Mouse (Mus musculus) v-Abl transformed pro-B cells (cell line): ENCODE measurements around the gene Nol9.

Experiments
- in situ Hi-C, 2 experiments: fragments of 400-800 bp; cut with MboI; formaldehyde crosslinking; loops; one replicate each; pipeline ENCODE4 v1.15.1; 2025; ENCODE audit not compliant: unreplicated experiment in 2 of 2

Gene Nol9

DNA sequence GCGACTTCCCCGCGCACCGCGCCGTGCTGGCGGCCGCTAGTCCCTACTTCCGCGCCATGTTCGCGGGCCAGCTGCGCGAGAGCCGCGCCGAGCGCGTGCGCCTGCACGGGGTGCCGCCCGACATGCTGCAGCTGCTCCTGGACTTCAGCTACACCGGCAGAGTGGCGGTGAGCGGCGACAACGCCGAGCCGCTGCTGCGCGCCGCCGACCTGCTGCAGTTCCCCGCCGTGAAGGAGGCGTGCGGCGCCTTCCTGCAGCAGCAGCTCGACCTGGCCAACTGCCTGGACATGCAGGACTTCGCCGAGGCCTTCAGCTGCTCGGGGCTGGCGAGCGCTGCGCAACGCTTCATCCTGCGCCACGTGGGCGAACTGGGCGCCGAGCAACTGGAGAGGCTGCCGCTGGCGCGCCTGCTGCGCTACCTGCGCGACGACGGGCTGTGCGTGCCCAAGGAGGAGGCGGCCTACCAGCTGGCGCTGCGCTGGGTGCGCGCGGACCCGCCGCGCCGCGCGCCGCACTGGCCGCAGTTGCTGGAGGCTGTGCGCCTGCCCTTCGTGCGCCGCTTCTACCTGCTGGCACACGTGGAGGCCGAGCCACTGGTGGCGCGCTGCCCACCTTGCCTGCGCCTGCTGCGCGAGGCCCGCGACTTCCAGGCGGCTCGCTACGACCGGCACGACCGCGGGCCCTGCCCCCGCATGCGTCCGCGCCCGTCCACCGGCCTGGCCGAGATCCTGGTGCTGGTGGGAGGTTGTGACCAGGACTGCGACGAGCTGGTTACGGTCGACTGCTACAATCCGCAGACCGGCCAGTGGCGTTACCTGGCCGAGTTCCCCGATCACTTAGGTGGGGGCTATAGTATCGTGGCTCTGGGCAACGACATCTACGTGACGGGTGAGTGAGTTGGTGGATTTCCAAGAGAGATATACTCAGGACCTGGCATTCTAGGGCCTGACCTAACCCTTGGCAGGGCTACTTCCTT lies 29.8 kb upstream of the Nol9 start:
- in situ Hi-C loops = loop anchor here in 1 of 2 experiments (25.0 kb wide), 1 partner anchor 1647 kb away; no protein-coding TSS in a partner anchor

DNA sequence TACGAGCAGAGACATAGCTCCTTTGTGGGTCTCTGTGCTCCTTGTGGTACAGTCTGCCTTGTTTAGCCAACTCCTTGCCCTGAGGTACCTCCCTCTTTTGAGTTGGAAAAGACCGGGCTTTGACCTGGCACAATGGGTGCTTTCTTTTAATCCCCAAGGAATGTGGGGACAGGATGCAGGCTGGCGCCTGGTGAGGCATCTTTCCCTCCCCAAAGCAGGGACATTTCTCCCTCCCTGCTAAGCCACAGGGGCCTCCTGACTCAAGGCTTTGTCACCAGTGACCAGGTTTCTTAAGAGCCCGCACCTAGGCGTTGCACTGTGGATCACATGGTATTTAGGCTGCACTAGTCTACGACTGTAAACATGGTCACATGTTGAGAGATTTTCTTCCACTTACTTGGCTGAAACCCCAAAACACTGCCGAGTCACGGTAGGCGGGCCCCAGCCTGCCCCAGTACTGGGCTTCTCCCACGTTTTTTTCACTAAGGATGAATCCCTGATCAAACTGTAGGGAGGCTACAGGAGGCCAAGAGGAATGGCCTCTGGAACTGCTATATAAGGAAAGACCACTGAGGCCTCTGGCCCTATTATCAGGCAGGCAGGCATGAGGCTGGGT lies 28.9 kb upstream of the Nol9 start:
- in situ Hi-C loops = loop anchor here in 1 of 2 experiments (25.0 kb wide), 1 partner anchor 1648 kb away; no protein-coding TSS in a partner anchor

DNA sequence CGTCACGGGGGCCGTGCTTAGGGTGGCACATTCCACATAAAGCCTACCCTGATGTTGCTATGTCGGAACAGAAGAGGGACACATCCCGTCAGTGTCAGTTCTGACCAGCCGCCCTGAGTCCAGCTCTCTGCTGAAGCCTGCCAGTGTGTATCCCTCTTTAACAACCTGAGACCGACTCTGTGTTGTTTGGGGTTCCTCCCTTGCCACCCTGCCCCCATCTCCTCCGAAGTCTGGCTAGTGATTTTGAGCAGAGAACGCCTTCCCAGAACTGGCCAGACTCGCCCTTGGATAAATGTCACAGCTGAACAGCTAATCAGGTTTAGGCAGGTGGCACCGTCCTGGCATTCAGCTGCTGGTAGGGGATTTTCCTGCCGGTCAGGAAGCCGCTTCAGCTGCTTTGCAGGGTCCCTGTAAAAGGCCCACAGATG lies 28.4 kb upstream of the Nol9 start:
- in situ Hi-C loops = loop anchor here in 1 of 2 experiments (25.0 kb wide), 1 partner anchor 1648 kb away; no protein-coding TSS in a partner anchor

DNA sequence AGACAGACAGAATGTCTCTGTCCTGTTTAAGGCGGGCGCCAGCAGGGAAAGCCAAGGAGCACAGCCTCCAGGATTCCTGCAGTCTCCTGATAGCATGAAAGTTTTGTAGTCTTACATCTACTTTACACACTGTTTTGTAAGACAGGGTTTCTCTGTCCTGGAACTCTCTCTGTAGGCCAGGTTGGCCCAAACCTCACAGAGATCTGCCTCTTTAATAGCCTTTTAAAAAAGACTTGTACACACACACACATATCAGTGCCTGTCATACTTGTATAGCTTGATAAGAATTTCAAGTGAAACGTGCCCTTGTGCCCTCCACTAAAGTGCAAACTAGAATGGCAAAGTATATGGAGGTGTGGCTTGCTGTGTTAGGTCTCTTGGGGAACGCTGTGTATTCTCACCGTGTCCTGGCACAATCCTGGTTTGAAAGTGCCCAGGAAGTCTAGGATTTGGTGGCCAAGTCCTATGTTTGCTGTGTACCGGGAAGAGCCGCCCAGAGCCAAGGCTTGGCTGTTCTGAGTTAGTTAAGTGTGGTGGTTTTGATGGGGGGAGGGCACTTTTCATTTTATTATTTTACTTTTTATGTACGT lies 27.9 kb upstream of the Nol9 start:
- in situ Hi-C loops = loop anchor here in 1 of 2 experiments (25.0 kb wide), 1 partner anchor 1649 kb away; no protein-coding TSS in a partner anchor

DNA sequence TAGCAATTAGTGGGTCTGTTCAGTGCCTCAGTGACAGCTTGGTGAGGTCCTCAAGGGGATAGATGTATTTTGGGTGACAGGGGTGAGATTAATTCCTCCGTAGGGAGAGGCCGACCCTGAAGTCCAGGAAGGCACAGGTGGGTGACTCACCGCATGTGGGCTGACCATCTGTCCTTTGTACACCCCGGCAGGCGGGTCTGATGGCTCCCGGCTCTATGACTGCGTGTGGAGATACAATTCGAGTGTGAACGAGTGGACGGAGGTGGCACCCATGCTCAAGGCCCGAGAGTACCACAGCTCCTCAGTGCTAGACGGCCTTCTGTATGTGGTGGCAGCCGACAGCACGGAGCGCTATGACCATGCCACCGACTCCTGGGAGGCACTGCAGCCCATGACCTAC lies 27.0 kb upstream of the Nol9 start:
- in situ Hi-C loops = loop anchor here in 1 of 2 experiments (25.0 kb wide), 1 partner anchor 1650 kb away; no protein-coding TSS in a partner anchor

DNA sequence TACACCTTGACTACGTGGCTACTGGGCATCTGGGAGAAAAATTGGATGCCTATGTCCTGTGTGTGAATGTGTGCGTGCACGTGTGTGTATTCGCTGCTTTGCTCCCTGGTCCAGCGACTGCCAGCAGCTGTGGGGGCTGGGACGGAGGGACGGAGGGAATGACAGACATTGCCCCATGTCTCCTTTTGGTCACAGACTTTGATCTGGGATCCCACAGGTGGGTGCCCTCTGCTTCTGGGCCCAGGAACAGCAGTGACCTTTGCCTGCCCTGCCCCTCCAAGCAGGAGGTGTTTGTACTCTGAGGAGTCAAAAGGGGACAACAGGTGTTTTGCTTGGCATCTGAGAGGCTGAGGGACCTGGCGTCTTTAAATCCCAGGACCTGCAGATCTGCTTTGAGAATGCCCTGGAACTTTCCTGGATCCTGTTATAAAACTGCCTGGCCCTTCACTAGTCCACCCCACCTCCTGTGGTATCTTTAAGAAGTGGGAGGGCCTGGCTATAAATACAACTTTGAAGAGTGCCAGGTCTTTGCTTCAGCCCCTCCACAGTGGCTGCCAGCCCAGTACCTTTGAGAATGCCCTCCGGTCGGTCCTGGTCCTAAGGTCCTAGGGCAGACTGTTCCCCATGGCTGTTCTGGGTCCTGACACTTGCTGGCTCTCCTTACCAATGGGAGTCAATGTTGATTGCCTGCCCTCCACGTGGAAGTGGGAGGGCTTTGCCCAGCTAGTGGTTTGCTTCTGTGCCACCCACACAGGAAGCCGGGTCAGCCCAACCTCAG lies 25.9 kb upstream of the Nol9 start:
- in situ Hi-C loops = loop anchor here in 1 of 2 experiments (25.0 kb wide), 1 partner anchor 1651 kb away; no protein-coding TSS in a partner anchor

DNA sequence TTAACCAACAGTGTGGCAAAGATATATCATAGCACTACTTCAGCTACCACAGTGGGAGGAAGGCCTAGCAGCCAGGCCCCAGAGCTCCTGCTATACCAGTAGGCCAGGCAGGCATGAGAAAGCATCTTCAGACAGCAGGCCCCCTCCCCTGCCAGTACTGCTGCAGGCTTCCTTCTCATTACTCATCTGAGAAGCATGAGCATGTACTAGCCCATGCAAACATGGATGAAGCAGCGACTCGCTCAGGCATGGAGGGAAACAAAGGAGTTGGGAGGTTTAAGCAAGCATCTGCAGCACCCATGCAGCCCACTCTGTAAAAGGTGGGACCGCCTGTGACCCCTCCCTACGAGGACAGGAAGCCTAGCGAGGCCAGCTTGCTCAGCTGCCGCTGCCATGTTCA lies 20.0 kb upstream of the Nol9 start:
- in situ Hi-C loops = loop anchor here in 1 of 2 experiments (25.0 kb wide), 1 partner anchor 1657 kb away; no protein-coding TSS in a partner anchor

DNA sequence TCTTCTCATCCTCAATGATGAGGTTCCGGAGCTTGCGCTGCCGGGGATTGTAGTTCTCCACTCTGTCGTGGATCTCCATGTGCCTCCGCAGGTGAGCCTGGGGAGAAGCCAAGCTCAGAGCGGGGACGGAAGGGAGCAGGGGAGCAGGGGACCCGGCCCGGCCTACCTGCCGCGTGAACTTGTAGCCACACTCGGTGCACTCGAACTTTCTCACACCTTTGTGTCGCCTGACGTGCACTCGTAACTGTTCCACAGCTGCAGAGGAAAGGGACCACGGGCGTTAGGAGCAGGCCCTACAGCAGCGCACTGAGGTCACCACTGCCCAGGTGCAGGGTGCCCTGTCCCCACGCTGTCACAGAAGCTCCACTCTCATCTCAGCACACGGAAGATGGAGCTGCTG lies 19.1 kb upstream of the Nol9 start:
- in situ Hi-C loops = loop anchor here in 1 of 2 experiments (25.0 kb wide), 1 partner anchor 1658 kb away; no protein-coding TSS in a partner anchor

DNA sequence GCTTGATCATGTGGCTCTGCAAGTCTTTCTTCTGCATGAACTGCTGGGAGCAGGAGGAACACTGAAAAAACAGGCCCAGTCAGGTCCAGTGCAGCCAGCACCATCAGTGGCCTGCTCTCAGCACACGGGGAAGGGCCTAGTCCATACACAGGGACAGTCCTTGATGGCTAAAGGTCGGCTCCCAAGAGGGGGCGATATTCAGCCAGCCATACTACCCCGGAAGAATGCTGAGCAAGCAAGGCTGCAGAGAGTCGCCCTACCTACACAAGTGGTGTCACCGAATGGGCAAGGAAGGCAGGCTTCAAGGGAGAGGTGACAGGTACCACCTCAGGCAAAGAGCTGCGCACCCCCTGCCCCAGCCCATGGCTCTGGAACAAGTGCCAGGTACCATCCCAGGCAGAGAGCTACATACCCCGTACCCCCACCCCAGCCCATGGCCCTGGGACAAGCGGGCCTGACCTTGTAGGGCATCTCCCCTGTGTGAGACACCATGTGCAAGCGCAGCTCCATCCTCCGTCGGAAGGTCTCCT lies 17.5 kb upstream of the Nol9 start:
- in situ Hi-C loops = loop anchor here in 1 of 2 experiments (25.0 kb wide), 1 partner anchor 1659 kb away; no protein-coding TSS in a partner anchor

DNA sequence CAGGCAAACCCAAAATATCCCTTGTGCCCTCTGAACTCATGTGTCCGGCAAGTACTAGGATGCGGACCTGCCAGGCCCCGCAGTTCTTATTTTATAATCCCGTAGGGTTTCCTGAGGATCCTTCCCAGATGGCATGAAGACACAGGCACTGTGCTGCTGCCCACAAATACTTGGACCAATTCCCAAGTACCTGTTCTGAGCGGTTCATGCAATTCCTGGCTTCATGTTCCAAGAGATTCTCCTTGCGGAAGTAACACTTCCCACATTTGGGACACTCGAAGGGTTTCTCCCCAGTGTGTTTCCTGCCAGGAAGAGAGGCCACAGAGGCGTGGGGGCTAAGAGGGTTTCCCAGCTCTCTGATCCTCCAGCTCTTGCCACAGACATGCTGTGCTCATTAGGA lies 16.6 kb upstream of the Nol9 start:
- in situ Hi-C loops = loop anchor here in 1 of 2 experiments (25.0 kb wide), 1 partner anchor 1660 kb away; no protein-coding TSS in a partner anchor

DNA sequence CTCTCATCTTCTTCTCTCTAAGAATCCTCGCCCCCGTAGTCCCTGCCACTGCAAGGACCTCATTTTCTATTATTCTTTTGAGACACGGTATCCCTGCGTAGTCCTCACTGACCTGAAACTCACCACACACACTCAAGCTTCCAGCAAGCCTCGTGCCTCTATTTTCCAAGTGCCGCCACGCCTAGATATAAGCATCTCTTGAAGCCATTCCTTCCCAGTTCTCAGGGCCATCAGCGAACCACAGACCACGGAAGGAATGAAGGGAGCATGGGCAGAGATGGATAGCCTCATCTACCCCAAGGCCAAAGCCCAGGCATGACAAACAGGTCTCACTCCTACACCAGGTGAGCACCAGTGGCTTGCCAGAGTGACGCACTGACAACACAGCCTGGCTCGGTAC lies 14.6 kb upstream of the Nol9 start:
- in situ Hi-C loops = loop anchor here in 1 of 2 experiments (25.0 kb wide), 1 partner anchor 1662 kb away; no protein-coding TSS in a partner anchor

DNA sequence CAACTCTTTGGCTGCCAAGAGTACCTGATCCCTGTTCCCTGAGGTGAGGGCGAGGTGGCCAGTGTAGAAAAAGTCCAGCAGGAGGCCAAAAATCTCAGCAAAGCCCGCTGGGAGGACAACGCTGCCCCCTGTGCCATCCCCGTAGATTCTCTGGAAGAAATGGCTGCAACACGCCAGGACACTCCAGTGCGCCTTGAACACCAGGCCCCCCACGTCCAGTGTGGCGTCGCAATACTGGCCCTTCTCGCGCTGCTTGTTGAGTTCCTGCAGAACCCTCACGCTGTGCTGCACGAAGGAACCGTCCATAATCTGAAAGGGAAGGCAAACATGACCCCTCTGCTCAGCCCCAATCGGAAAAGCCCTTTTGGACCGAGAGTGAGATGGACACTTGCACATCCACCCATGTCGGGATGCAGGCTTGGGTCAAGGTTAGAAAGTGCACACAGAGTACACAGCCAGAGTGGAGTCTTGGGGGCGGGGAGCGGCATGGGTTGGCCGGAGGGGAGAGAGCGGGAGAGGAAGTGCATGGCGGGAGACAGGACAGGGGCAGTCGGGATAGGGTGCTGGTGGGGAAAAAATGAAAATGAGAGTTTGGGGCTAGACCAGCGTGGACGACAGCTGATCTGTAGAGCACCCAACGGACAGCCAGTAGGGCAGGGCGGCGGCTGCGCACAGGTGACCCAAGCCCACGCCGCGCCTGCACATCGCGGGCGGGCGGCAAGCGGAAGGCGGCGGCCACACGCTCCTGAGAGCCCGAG lies 12.2 kb upstream of the Nol9 start:
- in situ Hi-C loops = loop anchor here (5.0 kb wide), 1 partner anchor 45 kb away; no protein-coding TSS in a partner anchor

DNA sequence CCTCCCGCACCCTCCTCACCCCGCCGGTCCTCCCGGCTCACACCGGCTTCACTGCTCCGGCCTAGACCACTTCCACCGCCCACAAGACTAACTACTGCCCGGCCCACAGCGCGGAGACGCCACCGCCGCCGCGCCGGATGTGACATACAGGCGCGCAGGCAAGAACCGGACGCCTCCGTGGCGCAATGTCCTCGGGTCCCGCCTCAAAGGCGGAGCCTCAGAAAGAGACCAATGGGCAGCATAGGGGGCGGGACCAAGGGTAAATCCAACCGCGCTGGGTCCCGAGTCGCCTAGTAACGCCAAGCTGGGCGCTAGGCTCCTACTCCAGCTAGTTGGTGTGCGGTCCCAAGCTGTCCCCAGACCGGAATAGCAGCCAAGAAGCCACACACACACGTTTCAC lies 11.6 kb upstream of the Nol9 start, which contains the start of gene Zbtb48:
Gene Zbtb48 (minus strand): TSS at position 148 of the 400 bp plus-strand sequence.
- in situ Hi-C loops = loop anchor here (5.0 kb wide), 1 partner anchor 45 kb away; no protein-coding TSS in a partner anchor

DNA sequence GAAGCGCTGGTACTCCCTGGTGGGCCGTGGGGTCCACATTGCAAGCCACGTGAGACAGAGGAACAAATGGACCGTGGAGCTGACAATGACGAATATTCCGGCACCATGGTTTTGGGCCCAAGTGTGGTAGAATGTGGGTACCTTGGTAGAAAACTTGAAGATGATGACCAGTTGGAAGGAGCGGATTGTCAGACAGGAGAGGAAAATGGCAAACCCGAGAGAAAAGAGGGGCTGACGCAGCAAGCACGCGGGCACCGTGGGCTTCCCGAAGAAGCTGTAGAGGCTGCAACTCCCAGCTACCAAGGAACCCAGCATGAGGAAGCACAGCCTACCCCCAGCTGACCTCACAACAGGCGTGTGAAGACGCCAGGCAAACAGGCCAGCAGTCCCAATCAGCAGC lies 10.7 kb upstream of the Nol9 start:
- in situ Hi-C loops = loop anchor here (5.0 kb wide), 1 partner anchor 46 kb away; no protein-coding TSS in a partner anchor

DNA sequence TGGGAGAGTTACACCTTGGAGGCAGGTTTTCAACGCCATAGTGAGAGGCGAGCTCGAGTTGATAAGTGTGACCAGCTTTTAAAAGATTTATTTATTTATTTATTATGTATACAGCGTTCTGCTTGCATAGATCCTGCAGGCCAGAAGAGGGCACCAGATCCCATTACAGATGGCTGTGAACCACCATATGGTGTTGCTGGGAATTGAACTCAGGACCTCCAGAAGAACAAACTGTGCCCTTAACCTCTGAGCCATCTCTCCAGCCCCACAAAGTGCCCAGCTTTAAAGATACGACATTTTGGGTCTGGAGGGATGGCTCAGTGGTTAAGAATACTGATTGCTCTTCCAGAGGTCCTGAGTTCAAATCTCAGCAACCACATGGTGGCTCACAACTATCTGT lies 10.0 kb upstream of the Nol9 start:
- in situ Hi-C loops = loop anchor here (5.0 kb wide), 1 partner anchor 47 kb away; no protein-coding TSS in a partner anchor

DNA sequence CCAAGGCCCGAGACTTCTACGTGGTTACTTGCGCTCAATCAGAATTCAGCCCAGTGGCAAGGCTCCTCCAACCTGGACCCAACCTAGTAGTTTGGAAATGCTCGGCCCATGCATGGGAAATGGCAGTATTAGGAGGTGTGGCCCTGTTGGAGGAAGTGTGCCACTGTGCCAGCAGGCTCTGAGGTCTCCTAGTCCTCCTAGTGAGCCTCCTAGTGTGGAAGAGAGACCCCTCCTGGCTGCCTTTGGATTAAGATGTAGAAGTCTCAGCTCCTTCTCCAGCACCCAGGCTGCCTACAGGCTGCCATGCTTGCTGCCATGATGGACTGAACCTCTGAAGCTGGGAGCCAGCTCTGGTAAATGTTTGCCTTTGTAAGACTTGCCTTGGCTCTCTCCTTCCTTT lies 9.1 kb upstream of the Nol9 start:
- in situ Hi-C loops = loop anchor here (5.0 to 10.0 kb wide), 2 partner anchors 48 to 65 kb away; no protein-coding TSS in a partner anchor

DNA sequence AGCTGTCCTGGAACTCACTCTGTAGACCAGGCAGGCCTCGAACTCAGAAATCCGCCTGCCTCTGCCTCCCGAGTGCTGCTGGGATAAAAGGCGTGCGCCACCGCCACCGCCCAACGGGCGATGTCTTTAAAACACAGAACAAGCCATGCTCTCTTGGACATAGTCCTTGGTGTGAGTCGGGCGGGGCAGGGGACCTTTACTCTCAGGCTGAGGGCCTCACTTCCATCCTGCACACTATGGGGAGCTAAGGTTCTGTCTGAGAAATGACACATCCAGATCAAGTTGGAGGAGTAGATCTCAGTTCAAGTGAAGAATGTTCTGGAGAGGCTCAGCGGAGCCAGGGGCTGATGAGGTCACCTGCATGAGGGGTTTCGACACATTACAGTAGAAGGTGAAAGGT lies 6.2 kb upstream of the Nol9 start:
- in situ Hi-C loops = loop anchor here in 1 of 2 experiments (10.0 kb wide), 1 partner anchor 62 kb away; no protein-coding TSS in a partner anchor

DNA sequence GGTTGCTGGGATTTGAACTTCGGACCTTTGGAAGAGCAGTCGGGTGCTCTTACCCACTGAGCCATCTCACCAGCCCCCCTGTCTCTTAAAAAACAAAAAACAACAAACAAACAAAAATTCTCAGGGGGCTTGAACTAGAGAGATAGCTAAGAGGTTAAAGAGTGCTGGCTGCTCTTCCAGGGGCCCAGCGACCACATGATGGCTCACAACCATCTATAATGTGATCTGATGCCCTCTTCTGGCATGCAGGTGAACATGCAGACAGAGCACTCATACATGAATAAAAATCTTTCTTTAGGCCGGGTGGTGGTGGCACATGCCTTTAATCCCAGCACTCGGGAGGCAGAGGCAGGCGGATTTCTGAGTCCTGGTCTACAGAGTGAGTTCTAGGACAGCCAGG lies 2.7 kb upstream of the Nol9 start:
- in situ Hi-C loops = loop anchor here in 1 of 2 experiments (10.0 kb wide), 1 partner anchor 58 kb away; no protein-coding TSS in a partner anchor
